Mouse (Mus musculus) small intestine, adult 2 months (tissue): ENCODE measurements at regions not wholly inside any gene's neighbourhood (a gene's known extent, or its start where the extent isn't known, plus 50 kb on each side); places are given as distances from the start of the nearest gene placed in this dataset.
A peak's percentile ranks its signal among the peaks of the same experiment; 100 is the strongest.

ENCODE experiments used
- H3K27ac ChIP-seq: fragments of 200-500 bp; 2 replicates; pipeline ENCODE4 v1.5.1; 2012; ENCODE audit warnings: low read depth, low read length, control low read depth, inconsistent platforms; ENCODE audit not compliant: insufficient read depth
- H3K27me3 ChIP-seq: fragments of 200-500 bp; 2 replicates; pipeline ENCODE4 v1.6.1; 2012; ENCODE audit warnings: mild to moderate bottlenecking, moderate library complexity, low read length, inconsistent platforms; ENCODE audit not compliant: control insufficient read depth, insufficient read depth
- H3K36me3 ChIP-seq: fragments of 200-500 bp; 2 replicates; pipeline ENCODE4 v1.6.1; 2012; ENCODE audit warnings: mild to moderate bottlenecking, low read length, control low read depth, inconsistent platforms; ENCODE audit not compliant: control insufficient read depth, insufficient read depth
- H3K4me1 ChIP-seq: fragments of 200-500 bp; 2 replicates; pipeline ENCODE4 v1.6.1; 2012; ENCODE audit warnings: low read length, inconsistent platforms, mixed read lengths; ENCODE audit not compliant: control insufficient read depth, insufficient read depth, insufficient read length
- H3K4me3 ChIP-seq: fragments of 200-500 bp; 2 replicates; pipeline ENCODE4 v1.5.1; 2012; ENCODE audit warnings: low read depth, mild to moderate bottlenecking, control low read depth, inconsistent platforms, low read length, moderate library complexity
- CTCF ChIP-seq: fragments of 200-500 bp; IDR thresholded peaks from 2 replicates; pipeline ENCODE4 v1.5.1; 2012; ENCODE audit warnings: low read depth, mild to moderate bottlenecking, control low read depth, inconsistent platforms, low read length, moderate library complexity, mixed read lengths; ENCODE audit not compliant: insufficient replicate concordance, insufficient read length; ENCODE audit errors: extremely low read depth
- POLR2A ChIP-seq: fragments of 200-500 bp; IDR thresholded peaks from 2 replicates; pipeline ENCODE4 v1.6.1; 2012; ENCODE audit warnings: low read depth, mild to moderate bottlenecking, control low read depth, inconsistent platforms, low read length, moderate library complexity
- WGBS: fragments of 180-500 bp; shearing (Covaris S2); methylation state at CpG from one replicate; pipeline ENCODE4 v1.1.7; 2018; 5-methylcytosine and 5-hydroxymethylcytosine counted together

DNA sequence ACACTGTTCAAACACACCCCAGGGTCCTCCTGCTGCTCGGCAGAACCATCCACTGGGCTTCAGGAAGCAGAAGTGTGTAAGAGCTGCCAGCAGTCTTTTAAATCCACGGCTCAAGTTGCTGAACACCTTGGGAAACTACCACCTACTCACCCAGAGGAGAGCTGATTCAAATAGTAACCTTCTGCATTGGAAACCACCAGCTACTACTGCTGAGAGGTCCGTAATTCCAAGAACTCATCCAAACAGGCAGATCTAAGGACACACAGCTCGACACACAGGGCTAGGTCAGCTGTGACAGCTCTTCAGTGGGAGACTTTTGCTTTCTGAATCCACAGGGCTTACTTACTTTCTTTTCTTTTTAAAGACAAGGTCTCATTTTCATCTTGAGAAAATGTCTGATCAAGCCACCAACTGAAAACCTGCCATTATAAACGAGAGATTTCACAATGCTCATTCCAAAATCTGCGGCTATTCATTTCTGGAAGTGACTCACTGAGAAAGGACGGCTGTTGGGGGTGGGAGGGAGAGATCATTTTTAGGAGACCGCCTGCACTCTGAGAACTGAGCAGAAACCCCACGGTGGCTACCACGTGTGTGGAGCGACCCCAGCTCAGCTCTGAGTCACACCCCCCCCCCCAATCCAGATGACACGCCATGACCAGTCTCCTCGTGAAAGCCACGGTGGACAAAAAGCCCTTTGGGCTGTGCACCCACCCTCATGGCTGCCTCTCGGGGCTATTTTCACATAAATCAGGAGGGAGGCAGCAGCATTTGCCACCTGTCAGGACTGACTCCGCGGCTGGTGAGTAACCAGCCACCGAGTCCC lies 129.5 kb upstream of the Klf14 start:
- Histone ChIP-seq H3K4me3 (no peak overlapping the region), H3K27me3 (no peaks in the 10 kb centered on the region), H3K36me3 (peaks cover 63% of the 10 kb centered on the region), H3K27ac (peak overlapping the region; percentile 55), H3K4me1 (peaks cover 40% of the 10 kb centered on the region)
- WGBS, result 40% methylated on average over 18 of the region's 18 CpGs
- TF ChIP-seq POLR2A, result no peak
- no peak for TF ChIP-seq CTCF

DNA sequence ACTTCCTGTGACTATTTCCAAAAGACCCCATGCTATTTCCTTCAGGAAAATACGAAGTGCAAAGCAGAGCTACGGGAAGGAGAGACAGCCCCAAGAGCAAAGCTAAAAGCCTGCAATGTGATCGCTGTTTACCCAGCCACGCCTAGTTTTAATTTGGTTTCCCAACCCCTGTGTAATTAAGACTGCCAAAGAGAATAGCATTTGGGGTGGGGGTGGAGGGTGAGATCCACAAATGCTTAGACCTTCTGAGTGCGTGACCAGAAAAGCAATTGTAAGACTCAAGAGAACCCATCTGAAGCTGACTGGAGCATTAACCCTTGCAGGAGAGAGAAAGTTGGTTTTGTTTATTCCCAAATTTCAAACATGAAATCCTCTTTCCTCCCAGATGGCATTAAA lies 130.1 kb upstream of the Klf14 start:
- Histone ChIP-seq H3K27me3 (no peaks in the 10 kb centered on the region), H3K4me1 (peaks cover 40% of the 10 kb centered on the region), H3K36me3 (peaks cover 64% of the 10 kb centered on the region), H3K27ac (peak overlapping the region; percentile 55; the same call in 1 of the 2 replicates), H3K4me3 (no peak overlapping the region)
- TF ChIP-seq CTCF (no peak), POLR2A (no peak)
- WGBS, result 13% methylated on average over 5 of the region's 5 CpGs

DNA sequence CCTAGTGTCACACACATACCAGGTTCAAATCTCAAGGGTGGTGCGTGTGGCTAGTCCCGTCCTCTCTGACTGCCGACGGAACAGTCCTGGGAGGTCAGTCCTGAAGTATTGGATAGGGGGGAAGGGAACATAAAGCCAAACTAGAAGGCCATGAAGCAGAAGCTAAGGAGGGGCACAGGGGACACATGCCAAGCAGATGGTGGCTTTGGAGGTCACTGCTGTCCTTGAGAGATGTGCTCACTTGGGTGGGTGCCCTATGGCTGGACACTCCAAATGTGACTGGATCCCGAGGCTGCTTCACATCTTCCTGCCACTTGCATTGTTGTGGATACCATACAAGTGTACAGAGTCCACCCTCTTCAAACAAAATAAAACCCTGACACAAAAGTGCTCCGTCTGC lies 131.4 kb upstream of the Klf14 start:
- Histone ChIP-seq H3K27me3 (no peaks in the 10 kb centered on the region), H3K4me1 (peaks cover 36% of the 10 kb centered on the region), H3K27ac (peak overlapping the region; percentile 41; the same call in 1 of the 2 replicates), H3K4me3 (no peak overlapping the region), H3K36me3 (peaks cover 58% of the 10 kb centered on the region)
- 78% methylated on average over 6 of the region's 6 CpGs for WGBS
- no peak for TF ChIP-seq CTCF
- TF ChIP-seq POLR2A, result no peak

DNA sequence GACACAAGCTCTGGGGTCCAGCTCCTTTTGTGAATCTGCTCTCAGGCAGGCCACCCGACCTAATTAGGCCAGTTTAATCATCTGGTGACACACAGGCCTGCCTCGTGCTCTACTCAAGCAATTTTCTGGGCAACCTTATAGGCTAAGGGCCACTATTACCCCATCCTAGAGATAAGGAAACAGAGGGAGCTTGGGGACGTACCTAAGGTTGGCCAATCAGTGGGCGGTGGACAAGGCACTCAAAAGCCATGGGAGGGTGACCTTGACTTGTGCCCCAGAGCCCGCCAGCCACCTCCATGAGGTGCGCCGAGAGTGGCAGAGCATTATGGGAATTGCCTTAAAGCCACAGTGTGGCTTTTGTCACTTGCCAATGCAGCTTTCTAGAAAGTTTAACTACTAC lies 131.9 kb upstream of the Klf14 start:
- H3K4me1 ChIP-seq, result peaks cover 35% of the 10 kb centered on the region
- peaks cover 56% of the 10 kb centered on the region for H3K36me3 ChIP-seq
- no peak overlapping the region for H3K4me3 ChIP-seq
- WGBS, result 59% methylated on average over 7 of the region's 7 CpGs
- TF ChIP-seq CTCF (no peak), POLR2A (no peak)
- no peak overlapping the region for H3K27ac ChIP-seq
- no peaks in the 10 kb centered on the region for H3K27me3 ChIP-seq

DNA sequence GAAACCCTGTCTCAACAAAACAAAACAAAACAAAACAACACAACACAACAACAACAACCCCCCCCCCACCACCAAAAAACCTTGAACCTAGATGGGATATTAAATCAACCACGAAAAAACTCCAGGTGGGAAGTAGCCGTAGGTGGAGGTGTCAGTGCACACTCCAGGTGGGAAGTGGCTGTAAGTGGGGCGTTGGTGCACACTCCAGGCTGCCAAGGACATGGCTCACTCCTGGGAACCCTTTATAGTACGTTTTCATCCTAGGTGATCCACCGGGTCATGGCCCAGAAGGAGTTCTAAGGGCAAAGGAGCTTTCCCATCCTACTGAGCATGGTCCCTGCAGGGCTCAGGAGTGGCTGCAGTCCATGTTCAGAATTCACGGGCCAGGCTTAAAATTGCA lies 133.4 kb upstream of the Klf14 start:
- Histone ChIP-seq H3K4me3 (no peak overlapping the region), H3K27me3 (no peaks in the 10 kb centered on the region), H3K27ac (no peak overlapping the region), H3K36me3 (peaks cover 47% of the 10 kb centered on the region), H3K4me1 (peaks cover 38% of the 10 kb centered on the region)
- TF ChIP-seq CTCF (no peak), POLR2A (no peak)
- 78% methylated on average over 6 of the region's 6 CpGs for WGBS

DNA sequence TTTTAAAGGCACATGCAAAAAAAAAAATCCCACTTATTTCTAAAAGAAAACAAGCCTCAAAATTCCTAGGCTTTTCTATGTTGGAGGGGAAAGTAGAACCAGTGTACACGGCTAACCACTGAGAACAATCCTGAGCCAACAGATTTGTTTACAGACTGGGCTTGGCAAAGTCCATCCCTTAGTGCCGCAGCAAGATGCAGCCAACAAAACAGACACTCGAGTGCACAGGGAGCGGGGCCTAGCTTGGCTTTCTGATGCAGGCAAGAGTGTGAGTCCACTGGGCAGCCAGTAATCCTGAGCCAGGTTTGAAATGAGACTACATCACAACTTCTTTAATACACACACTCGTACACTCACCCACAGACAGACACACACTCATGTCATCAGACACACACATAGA lies 133.9 kb upstream of the Klf14 start:
- no peak for TF ChIP-seq CTCF
- TF ChIP-seq POLR2A, result no peak
- H3K27me3 ChIP-seq, result no peaks in the 10 kb centered on the region
- H3K4me3 ChIP-seq, result no peak overlapping the region
- WGBS, result 23% methylated on average over 5 of the region's 5 CpGs
- H3K27ac ChIP-seq, result no peak overlapping the region
- H3K4me1 ChIP-seq, result peaks cover 35% of the 10 kb centered on the region; the same call in 1 of the 2 replicates
- H3K36me3 ChIP-seq, result peaks cover 43% of the 10 kb centered on the region

DNA sequence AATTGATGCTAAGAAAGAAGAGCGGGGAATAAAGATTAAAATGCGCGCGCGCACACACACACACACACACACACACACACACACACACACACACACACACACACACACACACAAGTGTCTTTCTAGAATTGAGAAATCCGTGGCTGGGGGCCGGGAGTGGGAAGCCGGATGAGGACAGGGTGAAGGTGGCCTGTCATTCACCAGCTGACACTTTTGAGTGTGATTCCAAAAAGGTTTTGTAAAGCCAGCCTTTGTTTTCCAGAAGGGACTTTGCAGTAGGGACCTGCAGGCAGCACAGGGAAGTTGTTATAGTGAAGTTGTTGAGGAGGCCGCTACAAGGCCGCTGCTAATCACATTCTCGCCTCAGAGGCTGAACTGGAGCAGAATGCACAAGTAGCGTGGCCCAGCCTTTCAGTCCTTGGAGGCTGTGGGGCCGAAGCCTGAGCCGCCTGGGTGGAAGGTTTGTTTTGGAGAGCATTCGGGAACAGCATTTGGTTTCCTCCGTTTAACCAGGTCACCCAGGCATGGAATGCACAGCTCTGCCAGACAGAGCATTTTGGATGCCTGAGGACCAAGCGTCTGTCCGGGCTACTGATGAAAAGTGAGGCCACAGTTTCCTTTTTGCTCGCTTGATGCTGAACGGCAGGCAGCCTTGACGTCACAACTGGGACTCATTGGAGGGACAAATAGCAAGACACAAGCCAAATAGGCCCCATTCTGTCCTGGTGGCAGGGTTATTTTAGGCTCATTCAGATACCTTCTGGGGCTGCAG lies 137.3 kb upstream of the Klf14 start:
- peaks cover 27% of the 10 kb centered on the region for H3K36me3 ChIP-seq
- 76% methylated on average over 21 of the region's 21 CpGs for WGBS
- no peak overlapping the region for H3K4me3 ChIP-seq
- H3K27ac ChIP-seq, result no peak overlapping the region
- no peaks in the 10 kb centered on the region for H3K27me3 ChIP-seq
- TF ChIP-seq CTCF, result no peak
- TF ChIP-seq POLR2A, result no peak
- H3K4me1 ChIP-seq, result peaks cover 17% of the 10 kb centered on the region; the same call in 1 of the 2 replicates
